Mouse (Mus musculus): ENCODE results near the gene Med6. TPM values are rescaled to one million over a fixed set of nuclear protein-coding genes. Genes with fewer than 3 reads are reported as not detected.

Gene Med6
- polyA plus RNA-seq, 1 experiment from 2014 or later, result 98.9 TPM

GRCm38 (mm10) chr12:81604995-81605784, 10.4 kb upstream of the Med6 start:
- Histone ChIP-seq H3K4me2 (ENCODE audit: low read depth, severe bottlenecking) (no peak overlapping the region), H3K9me3 (ENCODE audit: control insufficient read depth, low read length) (no peaks in the 10 kb centered on the region), H3K9ac (ENCODE audit: low read length) (no peak overlapping the region), H3K36me3 (ENCODE audit: control insufficient read depth, insufficient read depth, low read length) (no peaks in the 10 kb centered on the region), H3K4me1 (ENCODE audit: control insufficient read depth, insufficient read depth, low read length) (no peaks in the 10 kb centered on the region), H3K27me3 (ENCODE audit: control insufficient read depth, insufficient read depth, low read length) (no peaks in the 10 kb centered on the region), H3K27ac (replicated peaks; ENCODE audit: low read depth, low read length) (no peak overlapping the region), H3K4me3 (ENCODE audit: low read depth, low read length) (no peak overlapping the region)
- DNase-seq (ENCODE audit: low spot score), result no peak
- 62% methylated on average over 5 of the region's 5 CpGs for WGBS
- ATAC-seq (ENCODE audit: insufficient number of reproducible peaks, low FRiP score, low TSS enrichment, low read depth), result no peak

- WGBS, result 77% methylated on average over 8 of the region's 8 CpGs
- Histone ChIP-seq H3K9me3 (ENCODE audit: control insufficient read depth, low read length) (no peaks in the 10 kb centered on the region), H3K36me3 (ENCODE audit: control insufficient read depth, insufficient read depth, low read length) (no peaks in the 10 kb centered on the region), H3K4me1 (ENCODE audit: control insufficient read depth, insufficient read depth, low read length) (no peaks in the 10 kb centered on the region), H3K27ac (replicated peaks; ENCODE audit: low read depth, low read length) (no peak overlapping the region), H3K27me3 (ENCODE audit: control insufficient read depth, insufficient read depth, low read length) (no peaks in the 10 kb centered on the region), H3K4me3 (ENCODE audit: low read depth, low read length) (no peak overlapping the region), H3K9ac (ENCODE audit: low read length) (no peak overlapping the region), H3K4me2 (ENCODE audit: low read depth, severe bottlenecking) (no peak overlapping the region)
- no peak for DNase-seq (ENCODE audit: low spot score)
- ATAC-seq (ENCODE audit: insufficient number of reproducible peaks, low FRiP score, low TSS enrichment, low read depth), result no peak
Measured at GRCm38 (mm10) chr12:81596547-81597262, 1.9 kb upstream of the Med6 start.

- H3K4me3 ChIP-seq (ENCODE audit: low read depth, low read length), result no peak within 1 kb of the TSS
- H3K27ac ChIP-seq (replicated peaks; ENCODE audit: low read depth, low read length), result no peak within 1 kb of the TSS
- WGBS, result 96% methylated on average over 1 of the region's 1 CpGs
- H3K9me3 ChIP-seq (ENCODE audit: control insufficient read depth, low read length), result no peaks in the 10 kb centered on the region
- no peaks in the 10 kb centered on the region for H3K27me3 ChIP-seq (ENCODE audit: control insufficient read depth, insufficient read depth, low read length)
- no peak for DNase-seq (ENCODE audit: low spot score)
- ATAC-seq (ENCODE audit: insufficient number of reproducible peaks, low FRiP score, low TSS enrichment, low read depth), result no peak
- no peaks in the 10 kb centered on the region for H3K4me1 ChIP-seq (ENCODE audit: control insufficient read depth, insufficient read depth, low read length)
- no peaks in the 10 kb centered on the region; the same call in 1 of the 2 replicates for H3K36me3 ChIP-seq (ENCODE audit: control insufficient read depth, insufficient read depth, low read length)
- no peak within 1 kb of the TSS for H3K9ac ChIP-seq (ENCODE audit: low read length)
- no peak within 1 kb of the TSS for H3K4me2 ChIP-seq (ENCODE audit: low read depth, severe bottlenecking)
Measured at GRCm38 (mm10) chr12:81568374-81568773, 26.4 kb downstream of the Med6 start, which contains the start of gene Adam21. TSS of gene Adam21 (minus strand) at chr12:81568474.

GRCm38 (mm10) chr12:81567931-81568330, 26.9 kb downstream of the Med6 start:
- ATAC-seq (ENCODE audit: insufficient number of reproducible peaks, low FRiP score, low TSS enrichment, low read depth) (no peak), DNase-seq (ENCODE audit: low spot score) (no peak)
- H3K27ac ChIP-seq (replicated peaks; ENCODE audit: low read depth, low read length), result no peak overlapping the region
- 91% methylated on average over 5 of the region's 5 CpGs for WGBS
- no peaks in the 10 kb centered on the region for H3K27me3 ChIP-seq (ENCODE audit: control insufficient read depth, insufficient read depth, low read length)
- H3K4me2 ChIP-seq (ENCODE audit: low read depth, severe bottlenecking), result no peak overlapping the region
- no peak overlapping the region for H3K4me3 ChIP-seq (ENCODE audit: low read depth, low read length)
- H3K9me3 ChIP-seq (ENCODE audit: control insufficient read depth, low read length), result no peaks in the 10 kb centered on the region
- no peak overlapping the region for H3K9ac ChIP-seq (ENCODE audit: low read length)
- H3K4me1 ChIP-seq (ENCODE audit: control insufficient read depth, insufficient read depth, low read length), result no peaks in the 10 kb centered on the region
- no peaks in the 10 kb centered on the region; the same call in 1 of the 2 replicates for H3K36me3 ChIP-seq (ENCODE audit: control insufficient read depth, insufficient read depth, low read length)

- Histone ChIP-seq H3K4me1 (ENCODE audit: control insufficient read depth, insufficient read depth, low read length) (no peaks in the 10 kb centered on the region), H3K4me2 (ENCODE audit: low read depth, severe bottlenecking) (no peak overlapping the region), H3K9me3 (ENCODE audit: control insufficient read depth, low read length) (no peaks in the 10 kb centered on the region), H3K9ac (ENCODE audit: low read length) (no peak overlapping the region), H3K27ac (replicated peaks; ENCODE audit: low read depth, low read length) (no peak overlapping the region), H3K36me3 (ENCODE audit: control insufficient read depth, insufficient read depth, low read length) (no peaks in the 10 kb centered on the region), H3K4me3 (ENCODE audit: low read depth, low read length) (no peak overlapping the region), H3K27me3 (ENCODE audit: control insufficient read depth, insufficient read depth, low read length) (no peaks in the 10 kb centered on the region)
- DNase-seq (ENCODE audit: low spot score) (no peak), ATAC-seq (ENCODE audit: insufficient number of reproducible peaks, low FRiP score, low TSS enrichment, low read depth) (no peak)
- WGBS, result 96% methylated on average over 3 of the region's 3 CpGs
Measured at GRCm38 (mm10) chr12:81564173-81564572, 30.6 kb downstream of the Med6 start.

GRCm38 (mm10) chr12:81549286-81549685, 45.5 kb downstream of the Med6 start:
- WGBS, result 83% methylated on average over 3 of the region's 3 CpGs
- Histone ChIP-seq H3K4me2 (ENCODE audit: low read depth, severe bottlenecking) (no peak overlapping the region), H3K27ac (replicated peaks; ENCODE audit: low read depth, low read length) (no peak overlapping the region), H3K27me3 (ENCODE audit: control insufficient read depth, insufficient read depth, low read length) (no peaks in the 10 kb centered on the region), H3K36me3 (ENCODE audit: control insufficient read depth, insufficient read depth, low read length) (no peaks in the 10 kb centered on the region), H3K9me3 (ENCODE audit: control insufficient read depth, low read length) (no peaks in the 10 kb centered on the region), H3K9ac (ENCODE audit: low read length) (no peak overlapping the region), H3K4me3 (ENCODE audit: low read depth, low read length) (no peak overlapping the region), H3K4me1 (ENCODE audit: control insufficient read depth, insufficient read depth, low read length) (no peaks in the 10 kb centered on the region)
- no peak for ATAC-seq (ENCODE audit: insufficient number of reproducible peaks, low FRiP score, low TSS enrichment, low read depth)
- DNase-seq (ENCODE audit: low spot score), result no peak

- Histone ChIP-seq H3K9me3 (ENCODE audit: control insufficient read depth, low read length) (no peaks in the 10 kb centered on the region), H3K27me3 (ENCODE audit: control insufficient read depth, insufficient read depth, low read length) (no peaks in the 10 kb centered on the region), H3K4me3 (ENCODE audit: low read depth, low read length) (no peak overlapping the region), H3K9ac (ENCODE audit: low read length) (no peak overlapping the region), H3K27ac (replicated peaks; ENCODE audit: low read depth, low read length) (no peak overlapping the region), H3K36me3 (ENCODE audit: control insufficient read depth, insufficient read depth, low read length) (no peaks in the 10 kb centered on the region), H3K4me1 (ENCODE audit: control insufficient read depth, insufficient read depth, low read length) (no peaks in the 10 kb centered on the region), H3K4me2 (ENCODE audit: low read depth, severe bottlenecking) (no peak overlapping the region)
- DNase-seq (ENCODE audit: low spot score), result no peak
- ATAC-seq (ENCODE audit: insufficient number of reproducible peaks, low FRiP score, low TSS enrichment, low read depth), result no peak
- 71% methylated on average over 4 of the region's 4 CpGs for WGBS
Measured at GRCm38 (mm10) chr12:81547163-81547562, 47.6 kb downstream of the Med6 start.

- ATAC-seq (ENCODE audit: insufficient number of reproducible peaks, low FRiP score, low TSS enrichment, low read depth), result peak; percentile 35; the same call in 1 of the 2 replicates
- WGBS, result 42% methylated on average over 4 of the region's 4 CpGs
Measured at GRCm38 (mm10) chr12:81533029-81533419, 61.8 kb downstream of the Med6 start.

More at GRCm38 (mm10) chr12:81533029-81533419, 61.8 kb downstream of the Med6 start:
- Histone ChIP-seq H3K4me2 (ENCODE audit: low read depth, severe bottlenecking) (peak overlapping the region; percentile 61), H3K9ac (ENCODE audit: low read length) (peak overlapping the region; percentile 79; the same call in 1 of the 2 replicates), H3K4me1 (ENCODE audit: control insufficient read depth, insufficient read depth, low read length) (no peaks in the 10 kb centered on the region), H3K4me3 (ENCODE audit: low read depth, low read length) (peak overlapping the region; percentile 82), H3K27ac (replicated peaks; ENCODE audit: low read depth, low read length) (no peak overlapping the region), H3K9me3 (ENCODE audit: control insufficient read depth, low read length) (no peaks in the 10 kb centered on the region), H3K36me3 (ENCODE audit: control insufficient read depth, insufficient read depth, low read length) (no peaks in the 10 kb centered on the region), H3K27me3 (ENCODE audit: control insufficient read depth, insufficient read depth, low read length) (no peaks in the 10 kb centered on the region)
- DNase-seq (ENCODE audit: low spot score), result no peak
